Mouse (Mus musculus): Measurements from ENCODE around the gene Gpr18. TPM values are rescaled to one million over a fixed set of nuclear protein-coding genes. Genes with fewer than 3 reads are reported as not detected.

The Gpr18 gene
- polyA plus RNA-seq, 1 experiment: 8.3 TPM

DNA sequence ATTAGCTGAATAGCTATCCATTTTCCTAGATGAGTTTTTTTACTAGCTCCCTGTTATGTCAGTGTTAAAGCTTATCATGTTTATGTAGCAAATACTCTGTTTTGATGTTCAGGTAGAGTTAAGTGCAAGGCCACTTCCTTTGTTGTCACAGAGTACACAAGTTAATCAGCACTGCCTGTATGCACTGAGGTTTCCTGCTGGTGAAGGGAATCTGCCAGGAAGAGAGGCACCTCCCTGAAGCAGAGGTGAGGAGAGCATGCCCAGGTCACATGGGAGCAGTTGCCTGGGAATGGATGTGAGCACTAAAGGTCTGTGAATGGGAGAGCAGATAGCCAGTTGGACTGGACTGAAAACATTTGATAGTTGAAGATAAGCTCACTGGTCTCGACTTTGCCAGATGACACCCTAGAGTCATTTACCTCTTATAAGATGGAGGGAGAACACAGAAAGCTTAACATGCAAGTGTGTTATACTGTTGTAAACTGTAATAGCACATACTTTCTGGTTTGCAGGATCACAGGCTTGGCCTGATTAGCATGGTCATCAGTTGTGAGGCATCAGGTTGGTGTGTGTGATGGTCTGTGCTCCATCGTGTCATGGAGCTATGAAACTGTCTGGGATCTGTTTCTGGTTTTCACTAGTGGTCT, 35.9 kb upstream of the Gpr18 start:
- peaks cover 7% of the 10 kb centered on the region for H3K4me1 ChIP-seq (ENCODE audit: control insufficient read depth, insufficient read depth, low read length)
- DNase-seq: no peak
- no peak overlapping the region for H3K4me3 ChIP-seq (replicated peaks; ENCODE audit: extremely low read depth, low read depth, low read length)
- WGBS: 68% methylated on average over 2 of the region's 2 CpGs
- TF ChIP-seq POLR2A (IDR thresholded peaks at IDR 0.05; ENCODE audit: borderline replicate concordance, extremely low read depth, low read depth, low read length) (no peak), CTCF (IDR thresholded peaks at IDR 0.05; ENCODE audit: insufficient read depth, low read length) (no peak)

DNA sequence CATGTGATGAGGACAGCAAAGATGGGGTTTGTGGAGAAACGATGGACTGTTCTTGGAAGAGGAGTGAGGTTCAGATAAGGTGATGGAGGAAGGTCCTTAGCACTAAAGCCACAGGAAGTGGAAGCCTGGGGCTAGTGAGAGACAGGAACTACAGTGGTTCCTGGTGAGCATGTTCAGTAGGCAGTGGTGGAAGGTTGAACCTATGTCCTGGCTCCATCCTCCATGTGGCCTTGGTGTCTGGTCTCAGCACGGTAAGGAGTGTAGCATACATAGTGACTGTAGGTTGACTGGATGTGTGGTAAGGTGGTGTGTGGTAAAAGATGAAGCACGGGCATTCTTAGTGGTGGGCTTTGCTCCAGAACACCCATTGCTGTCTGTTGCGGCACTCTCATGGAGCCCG, 34.3 kb upstream of the Gpr18 start:
- Histone ChIP-seq H3K4me1 (ENCODE audit: control insufficient read depth, insufficient read depth, low read length) (peaks cover 7% of the 10 kb centered on the region), H3K4me3 (replicated peaks; ENCODE audit: extremely low read depth, low read depth, low read length) (no peak overlapping the region)
- WGBS: 84% methylated on average over 5 of the region's 5 CpGs
- DNase-seq: no peak
- no peak for TF ChIP-seq CTCF (IDR thresholded peaks at IDR 0.05; ENCODE audit: insufficient read depth, low read length)
- no peak for TF ChIP-seq POLR2A (IDR thresholded peaks at IDR 0.05; ENCODE audit: borderline replicate concordance, extremely low read depth, low read depth, low read length)

DNA sequence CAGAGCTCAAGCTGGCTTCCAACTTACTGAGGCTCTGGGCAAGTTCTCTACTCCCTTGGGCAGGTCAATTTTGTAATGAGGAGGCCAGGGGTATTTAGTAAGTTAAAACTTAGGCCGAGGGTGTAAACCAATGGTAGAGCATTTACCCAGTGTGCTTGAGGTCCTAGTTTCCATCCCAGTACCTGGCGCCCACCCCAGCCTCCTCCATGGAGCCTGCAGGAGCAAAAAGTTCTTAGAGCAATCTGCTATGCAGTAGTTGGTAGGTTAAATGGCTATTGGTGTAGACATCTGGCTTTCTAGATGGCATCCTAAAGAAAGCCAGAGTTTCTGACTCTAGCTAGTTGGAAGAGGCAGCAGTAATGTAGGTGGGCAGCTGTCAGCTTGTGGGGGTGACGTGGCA, 33.9 kb upstream of the Gpr18 start:
- DNase-seq: no peak
- H3K4me3 ChIP-seq (replicated peaks; ENCODE audit: extremely low read depth, low read depth, low read length): no peak overlapping the region
- 96% methylated on average over 3 of the region's 3 CpGs for WGBS
- no peak for TF ChIP-seq POLR2A (IDR thresholded peaks at IDR 0.05; ENCODE audit: borderline replicate concordance, extremely low read depth, low read depth, low read length)
- TF ChIP-seq CTCF (IDR thresholded peaks at IDR 0.05; ENCODE audit: insufficient read depth, low read length): no peak
- peaks cover 7% of the 10 kb centered on the region for H3K4me1 ChIP-seq (ENCODE audit: control insufficient read depth, insufficient read depth, low read length)

GRCm38 (mm10) chr14:121947966-121948365, 32.4 kb upstream of the Gpr18 start:
- H3K4me3 ChIP-seq (replicated peaks; ENCODE audit: extremely low read depth, low read depth, low read length): no peak overlapping the region
- DNase-seq: no peak
- TF ChIP-seq POLR2A (IDR thresholded peaks at IDR 0.05; ENCODE audit: borderline replicate concordance, extremely low read depth, low read depth, low read length) (no peak), CTCF (IDR thresholded peaks at IDR 0.05; ENCODE audit: insufficient read depth, low read length) (no peak)
- H3K4me1 ChIP-seq (ENCODE audit: control insufficient read depth, insufficient read depth, low read length): peaks cover 7% of the 10 kb centered on the region
- 73% methylated on average over 3 of the region's 3 CpGs for WGBS

DNA sequence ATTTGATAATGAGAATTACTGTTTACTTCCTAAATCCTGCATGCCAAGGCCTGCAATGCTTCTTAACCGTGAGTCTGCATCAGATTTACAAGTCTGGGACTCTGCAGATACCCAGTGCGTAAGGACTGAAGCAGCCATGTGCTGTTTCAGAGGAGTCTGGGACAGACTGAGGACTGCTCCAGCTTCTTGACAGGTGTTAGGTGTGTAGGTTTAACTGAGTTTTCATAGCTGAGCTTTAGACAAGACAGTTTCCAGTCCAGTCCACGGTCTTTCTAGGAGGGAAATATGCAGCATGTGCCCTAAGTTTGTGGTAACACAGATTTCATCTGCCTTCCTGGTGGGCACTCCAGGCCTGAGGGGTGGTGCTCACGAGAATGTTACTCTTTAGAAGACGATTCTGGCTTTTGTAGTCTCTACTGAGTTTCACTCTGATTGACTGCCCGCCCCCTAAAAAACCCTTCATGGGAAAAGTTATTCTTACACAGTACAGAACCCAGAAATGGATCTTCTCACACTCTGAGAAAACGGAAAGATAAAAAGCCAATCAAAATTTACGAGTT, 31.7 kb upstream of the Gpr18 start:
- H3K4me1 ChIP-seq (ENCODE audit: control insufficient read depth, insufficient read depth, low read length): peaks cover 7% of the 10 kb centered on the region
- TF ChIP-seq CTCF (IDR thresholded peaks at IDR 0.05; ENCODE audit: insufficient read depth, low read length) (no peak), POLR2A (IDR thresholded peaks at IDR 0.05; ENCODE audit: borderline replicate concordance, extremely low read depth, low read depth, low read length) (no peak)
- H3K4me3 ChIP-seq (replicated peaks; ENCODE audit: extremely low read depth, low read depth, low read length): no peak overlapping the region
- WGBS: 69% methylated on average over 8 of the region's 8 CpGs
- no peak for DNase-seq

DNA sequence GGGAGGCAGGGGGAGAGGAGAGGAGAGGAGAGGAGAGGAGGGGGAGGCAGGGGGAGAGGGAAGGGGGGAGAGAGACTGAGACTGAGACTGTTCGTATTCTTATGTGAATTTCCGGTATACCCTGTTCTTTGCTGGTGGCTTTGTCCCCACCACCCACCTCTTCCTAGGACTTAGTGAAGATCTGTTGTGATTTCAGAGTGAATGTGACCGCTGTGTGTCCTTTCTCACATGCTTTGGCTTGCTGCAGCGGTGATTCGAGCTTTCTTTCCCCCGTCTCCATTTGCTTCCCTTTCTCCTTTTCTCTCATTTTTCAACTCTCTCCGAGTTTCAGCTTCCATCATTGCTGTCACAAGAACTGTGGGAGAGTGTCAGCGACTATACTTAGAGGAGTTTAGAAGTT, 31.1 kb upstream of the Gpr18 start:
- TF ChIP-seq CTCF (IDR thresholded peaks at IDR 0.05; ENCODE audit: insufficient read depth, low read length) (no peak), POLR2A (IDR thresholded peaks at IDR 0.05; ENCODE audit: borderline replicate concordance, extremely low read depth, low read depth, low read length) (no peak)
- no peak for DNase-seq
- H3K4me1 ChIP-seq (ENCODE audit: control insufficient read depth, insufficient read depth, low read length): peaks cover 7% of the 10 kb centered on the region
- no peak overlapping the region for H3K4me3 ChIP-seq (replicated peaks; ENCODE audit: extremely low read depth, low read depth, low read length)
- 47% methylated on average over 8 of the region's 8 CpGs for WGBS

DNA sequence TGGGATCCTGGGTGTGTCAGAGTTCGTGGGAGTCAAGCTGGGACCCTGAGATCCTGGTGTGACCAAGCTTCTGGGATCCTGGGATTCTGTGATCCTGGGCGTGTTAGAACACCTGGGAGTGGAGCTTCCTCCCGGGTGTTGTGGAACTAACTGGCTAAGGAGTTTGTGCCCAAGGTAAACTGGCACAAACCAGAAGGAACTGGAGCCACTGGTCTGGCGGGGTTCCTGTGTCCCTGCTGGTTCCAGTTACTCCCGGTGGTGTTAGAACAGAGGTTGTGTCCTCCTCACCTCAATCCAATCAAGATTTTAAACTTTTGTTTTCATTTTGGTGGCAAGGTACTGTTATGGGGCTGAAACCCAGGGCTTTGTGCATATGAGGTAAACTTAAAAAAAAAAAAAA, 30.6 kb upstream of the Gpr18 start:
- Histone ChIP-seq H3K4me3 (replicated peaks; ENCODE audit: extremely low read depth, low read depth, low read length) (no peak overlapping the region), H3K4me1 (ENCODE audit: control insufficient read depth, insufficient read depth, low read length) (peaks cover 3% of the 10 kb centered on the region)
- no peak for DNase-seq
- WGBS: 62% methylated on average over 5 of the region's 5 CpGs
- TF ChIP-seq CTCF (IDR thresholded peaks at IDR 0.05; ENCODE audit: insufficient read depth, low read length) (no peak), POLR2A (IDR thresholded peaks at IDR 0.05; ENCODE audit: borderline replicate concordance, extremely low read depth, low read depth, low read length) (no peak)

DNA sequence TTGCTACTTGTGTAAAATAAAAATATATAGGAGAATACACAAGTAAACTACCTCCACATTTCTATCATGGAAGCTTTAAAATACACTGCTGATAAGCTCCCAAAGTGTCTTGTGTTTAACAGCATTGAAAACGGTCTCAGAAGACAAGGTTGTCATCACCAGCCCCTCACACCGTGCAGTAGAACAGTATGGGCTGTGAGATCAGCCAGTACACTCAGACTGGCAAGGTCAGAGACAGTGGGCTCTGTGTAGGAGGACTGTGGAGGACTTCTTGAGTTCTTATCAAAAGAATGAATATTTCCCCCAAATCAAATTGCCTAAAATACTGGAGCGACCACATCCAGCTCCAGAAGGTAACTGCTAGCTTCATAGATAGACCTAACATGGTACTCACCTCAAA, 24.0 kb upstream of the Gpr18 start:
- DNase-seq: no peak
- TF ChIP-seq POLR2A (IDR thresholded peaks at IDR 0.05; ENCODE audit: borderline replicate concordance, extremely low read depth, low read depth, low read length) (no peak), CTCF (IDR thresholded peaks at IDR 0.05; ENCODE audit: insufficient read depth, low read length) (no peak)
- 89% methylated on average over 3 of the region's 3 CpGs for WGBS
- H3K4me3 ChIP-seq (replicated peaks; ENCODE audit: extremely low read depth, low read depth, low read length): no peak overlapping the region
- H3K4me1 ChIP-seq (ENCODE audit: control insufficient read depth, insufficient read depth, low read length): 0 out of 2 replicates have a peak, but pooled peaks cover 3% of the 10 kb centered on the region

- 50% methylated on average over 11 of the region's 11 CpGs for whole genome bisulfite sequencing
- TF ChIP-seq POLR2A (IDR thresholded peaks at IDR 0.05; ENCODE audit: borderline replicate concordance, extremely low read depth, low read depth, low read length) (no peak; the same call in 1 of the 2 replicates), CTCF (IDR thresholded peaks at IDR 0.05; ENCODE audit: insufficient read depth, low read length) (no peak)
- no peak for DNase-seq
- no peak overlapping the region for H3K4me3 ChIP-seq (replicated peaks; ENCODE audit: extremely low read depth, low read depth, low read length)
- 0 out of 2 replicates have a peak, but pooled peaks cover 3% of the 10 kb centered on the region for H3K4me1 ChIP-seq (ENCODE audit: control insufficient read depth, insufficient read depth, low read length)
These were observed 22.9 kb upstream of the Gpr18 start for GRCm38 (mm10) chr14:121938256-121939191.
